Mouse (Mus musculus) midbrain, embryonic 15.5 days (tissue): ENCODE results near the gene Dkk3. TPM values are rescaled to one million over a fixed set of nuclear protein-coding genes. Genes with fewer than 3 reads are reported as not detected.
"Not testable (repeated sequence)": the region's sequence is repeated elsewhere in the genome, so short reads cannot be mapped to it uniquely, and the experiment has no call there.

Source experiments
- ATAC-seq: fragments of 200-750 bp; cut with Nextera tagmentation; replicated peaks from 2 replicates; pipeline ENCODE4 v1.8.0; 2017; ENCODE audit warnings: moderate TSS enrichment
- H3K27ac ChIP-seq: fragments of 300-500 bp; sonication (generic); 2 replicates; pipeline ENCODE4 v1.5.1; 2015; ENCODE audit warnings: mild to moderate bottlenecking, inconsistent platforms
- H3K27me3 ChIP-seq: fragments of 300-500 bp; sonication (generic); replicated peaks from 2 replicates; pipeline ENCODE4 v1.6.1; 2015; ENCODE audit warnings: inconsistent platforms
- H3K36me3 ChIP-seq: fragments of 300-500 bp; sonication (generic); replicated peaks from 2 replicates; pipeline ENCODE4 v1.6.1; 2015; ENCODE audit warnings: inconsistent platforms
- H3K4me1 ChIP-seq: fragments of 300-500 bp; sonication (generic); 2 replicates; pipeline ENCODE4 v1.6.1; 2015; ENCODE audit warnings: inconsistent platforms
- H3K4me2 ChIP-seq: fragments of 300-500 bp; sonication (generic); 2 replicates; pipeline ENCODE4 v1.6.1; 2015; ENCODE audit warnings: inconsistent platforms, mild to moderate bottlenecking, moderate library complexity
- H3K4me3 ChIP-seq: fragments of 300-500 bp; sonication (generic); 2 replicates; pipeline ENCODE4 v1.5.1; 2015; ENCODE audit warnings: mild to moderate bottlenecking, inconsistent platforms
- H3K9ac ChIP-seq: fragments of 300-500 bp; sonication (generic); 2 replicates; pipeline ENCODE4 v1.6.1; 2015; ENCODE audit warnings: mild to moderate bottlenecking, inconsistent platforms
- H3K9me3 ChIP-seq: fragments of 300-500 bp; sonication (generic); 2 replicates; pipeline ENCODE4 v1.6.1; 2016; ENCODE audit warnings: inconsistent platforms
- WGBS: fragments of 180-500 bp; shearing (Covaris S2); methylation state at CpG from one replicate; pipeline ENCODE4 v1.1.7; 2015; ENCODE audit warnings: mixed read lengths; 5-methylcytosine and 5-hydroxymethylcytosine counted together
- polyA plus RNA-seq: library from polyadenylated mRNA; unstranded; fragments of >200 nt; fragmentation: Nextera tagmentation; extraction: Ambion mirVana; gene quantifications from 2 replicates; pipeline ENCODE4 v1.2.1, GENCODE M21; 2015

Gene Dkk3
- polyA plus RNA-seq, 1 experiment from 2014 or later: 25.6 TPM

- Histone ChIP-seq H3K4me2 (no peak overlapping the region), H3K9me3 (no peaks in the 10 kb centered on the region), H3K27ac (no peak overlapping the region), H3K36me3 (no peaks in the 10 kb centered on the region), H3K27me3 (no peaks in the 10 kb centered on the region), H3K4me1 (no peaks in the 10 kb centered on the region), H3K4me3 (no peak overlapping the region), H3K9ac (no peak overlapping the region)
- no peak for ATAC-seq
- WGBS: 78% methylated on average over 13 of the region's 13 CpGs
These were observed 28.9 kb upstream of the Dkk3 start for GRCm38 (mm10) chr7:112187536-112188459.

GRCm38 (mm10) chr7:112186871-112187270, 28.0 kb upstream of the Dkk3 start:
- H3K4me3 ChIP-seq: no peak overlapping the region
- no peak for ATAC-seq
- H3K36me3 ChIP-seq: no peaks in the 10 kb centered on the region
- no peaks in the 10 kb centered on the region for H3K4me1 ChIP-seq
- WGBS: 89% methylated on average over 7 of the region's 7 CpGs
- no peaks in the 10 kb centered on the region for H3K9me3 ChIP-seq
- H3K9ac ChIP-seq: no peak overlapping the region
- H3K27ac ChIP-seq: no peak overlapping the region
- no peaks in the 10 kb centered on the region for H3K27me3 ChIP-seq
- H3K4me2 ChIP-seq: no peak overlapping the region

GRCm38 (mm10) chr7:112185226-112185745, 26.4 kb upstream of the Dkk3 start:
- no peak for ATAC-seq
- no peaks in the 10 kb centered on the region for H3K36me3 ChIP-seq
- H3K9me3 ChIP-seq: no peaks in the 10 kb centered on the region
- H3K4me2 ChIP-seq: no peak overlapping the region
- no peak overlapping the region for H3K9ac ChIP-seq
- 70% methylated on average over 9 of the region's 9 CpGs for WGBS
- H3K27ac ChIP-seq: no peak overlapping the region
- H3K27me3 ChIP-seq: no peaks in the 10 kb centered on the region
- no peak overlapping the region for H3K4me3 ChIP-seq
- no peaks in the 10 kb centered on the region; the same call in 1 of the 2 replicates for H3K4me1 ChIP-seq

- no peaks in the 10 kb centered on the region for H3K36me3 ChIP-seq
- no peaks in the 10 kb centered on the region for H3K9me3 ChIP-seq
- H3K4me1 ChIP-seq: no peaks in the 10 kb centered on the region; the same call in 1 of the 2 replicates
- H3K4me2 ChIP-seq: no peak overlapping the region
- no peak overlapping the region for H3K27ac ChIP-seq
- H3K9ac ChIP-seq: no peak overlapping the region
- no peaks in the 10 kb centered on the region for H3K27me3 ChIP-seq
- no peak overlapping the region for H3K4me3 ChIP-seq
- 82% methylated on average over 6 of the region's 6 CpGs for WGBS
- 0 out of 2 replicates have a peak, but pooled peaks have one; percentile 34 for ATAC-seq
These were observed 25.8 kb upstream of the Dkk3 start for GRCm38 (mm10) chr7:112184519-112185225.

GRCm38 (mm10) chr7:112183258-112183841, 24.5 kb upstream of the Dkk3 start:
- ATAC-seq: peak; percentile 66
- Histone ChIP-seq H3K4me3 (no peak overlapping the region), H3K4me1 (no peaks in the 10 kb centered on the region; the same call in 1 of the 2 replicates), H3K36me3 (no peaks in the 10 kb centered on the region), H3K9me3 (no peaks in the 10 kb centered on the region), H3K9ac (no peak overlapping the region), H3K4me2 (no peak overlapping the region), H3K27me3 (no peaks in the 10 kb centered on the region), H3K27ac (no peak overlapping the region)
- WGBS: 33% methylated on average over 5 of the region's 5 CpGs

GRCm38 (mm10) chr7:112180235-112180705, 21.4 kb upstream of the Dkk3 start:
- H3K4me2 ChIP-seq: no peak overlapping the region
- ATAC-seq: peak; percentile 67
- WGBS: 15% methylated on average over 10 of the region's 10 CpGs

GRCm38 (mm10) chr7:112176627-112177026, 17.8 kb upstream of the Dkk3 start:
- no peak for ATAC-seq
- Histone ChIP-seq H3K27me3 (no peaks in the 10 kb centered on the region), H3K4me2 (no peak overlapping the region), H3K9me3 (no peaks in the 10 kb centered on the region), H3K9ac (no peak overlapping the region), H3K27ac (no peak overlapping the region), H3K4me1 (no peaks in the 10 kb centered on the region; the same call in 1 of the 2 replicates), H3K4me3 (no peak overlapping the region), H3K36me3 (no peaks in the 10 kb centered on the region)
- WGBS: 79% methylated on average over 2 of the region's 2 CpGs

More at GRCm38 (mm10) chr7:112180235-112180705, 21.4 kb upstream of the Dkk3 start:
- H3K9ac ChIP-seq: no peak overlapping the region
- H3K36me3 ChIP-seq: no peaks in the 10 kb centered on the region
- H3K4me1 ChIP-seq: no peaks in the 10 kb centered on the region; the same call in 1 of the 2 replicates
- no peaks in the 10 kb centered on the region for H3K27me3 ChIP-seq
- no peak overlapping the region for H3K4me3 ChIP-seq
- H3K27ac ChIP-seq: no peak overlapping the region
- H3K9me3 ChIP-seq: no peaks in the 10 kb centered on the region

- no peak for ATAC-seq
- no peak overlapping the region for H3K9ac ChIP-seq
- no peaks in the 10 kb centered on the region for H3K9me3 ChIP-seq
- H3K27ac ChIP-seq: no peak overlapping the region
- 0 out of 2 replicates have a peak, but pooled peaks cover 5% of the 10 kb centered on the region for H3K4me1 ChIP-seq
- no peak overlapping the region for H3K4me2 ChIP-seq
- no peak overlapping the region for H3K4me3 ChIP-seq
- H3K27me3 ChIP-seq: no peaks in the 10 kb centered on the region
- 69% methylated on average over 4 of the region's 4 CpGs for WGBS
- no peaks in the 10 kb centered on the region for H3K36me3 ChIP-seq
These were observed 13.8 kb upstream of the Dkk3 start for GRCm38 (mm10) chr7:112172669-112173068.

- ATAC-seq: peak; percentile 45; the same call in 1 of the 2 replicates
- H3K27ac ChIP-seq: no peak overlapping the region
- no peak overlapping the region for H3K4me3 ChIP-seq
- no peak overlapping the region for H3K4me2 ChIP-seq
- no peaks in the 10 kb centered on the region for H3K36me3 ChIP-seq
- H3K27me3 ChIP-seq: no peaks in the 10 kb centered on the region
- H3K9ac ChIP-seq: no peak overlapping the region
- WGBS: 17% methylated on average over 10 of the region's 10 CpGs
- no peaks in the 10 kb centered on the region for H3K9me3 ChIP-seq
- H3K4me1 ChIP-seq: 0 out of 2 replicates have a peak, but pooled peaks cover 5% of the 10 kb centered on the region
These were observed 11.3 kb upstream of the Dkk3 start for GRCm38 (mm10) chr7:112169955-112170692.

- WGBS: 85% methylated on average over 4 of the region's 4 CpGs
- H3K4me1 ChIP-seq: peaks cover 8% of the 10 kb centered on the region; the same call in 1 of the 2 replicates
These were observed 6.7 kb upstream of the Dkk3 start for GRCm38 (mm10) chr7:112165593-112165992.

GRCm38 (mm10) chr7:112165032-112165431, 6.2 kb upstream of the Dkk3 start:
- not testable (repeated sequence) for ATAC-seq, H3K4me2 ChIP-seq, H3K9ac ChIP-seq, H3K27me3 ChIP-seq, H3K36me3 ChIP-seq, H3K9me3 ChIP-seq, H3K4me1 ChIP-seq, H3K27ac ChIP-seq, H3K4me3 ChIP-seq
- 88% methylated on average over 4 of the region's 4 CpGs for WGBS

More at GRCm38 (mm10) chr7:112165593-112165992, 6.7 kb upstream of the Dkk3 start:
- H3K27ac ChIP-seq: no peak overlapping the region
- no peaks in the 10 kb centered on the region; the same call in 1 of the 2 replicates for H3K27me3 ChIP-seq
- no peaks in the 10 kb centered on the region for H3K9me3 ChIP-seq
- H3K4me3 ChIP-seq: no peak overlapping the region
- no peak overlapping the region for H3K4me2 ChIP-seq
- no peaks in the 10 kb centered on the region for H3K36me3 ChIP-seq
- ATAC-seq: no peak
- no peak overlapping the region for H3K9ac ChIP-seq
